Mouse (Mus musculus): ENCODE measurements at regions not wholly inside any gene's neighbourhood (a gene's known extent, or its start where the extent isn't known, plus 50 kb on each side); places are given as distances from the start of the nearest gene placed in this dataset.

DNA sequence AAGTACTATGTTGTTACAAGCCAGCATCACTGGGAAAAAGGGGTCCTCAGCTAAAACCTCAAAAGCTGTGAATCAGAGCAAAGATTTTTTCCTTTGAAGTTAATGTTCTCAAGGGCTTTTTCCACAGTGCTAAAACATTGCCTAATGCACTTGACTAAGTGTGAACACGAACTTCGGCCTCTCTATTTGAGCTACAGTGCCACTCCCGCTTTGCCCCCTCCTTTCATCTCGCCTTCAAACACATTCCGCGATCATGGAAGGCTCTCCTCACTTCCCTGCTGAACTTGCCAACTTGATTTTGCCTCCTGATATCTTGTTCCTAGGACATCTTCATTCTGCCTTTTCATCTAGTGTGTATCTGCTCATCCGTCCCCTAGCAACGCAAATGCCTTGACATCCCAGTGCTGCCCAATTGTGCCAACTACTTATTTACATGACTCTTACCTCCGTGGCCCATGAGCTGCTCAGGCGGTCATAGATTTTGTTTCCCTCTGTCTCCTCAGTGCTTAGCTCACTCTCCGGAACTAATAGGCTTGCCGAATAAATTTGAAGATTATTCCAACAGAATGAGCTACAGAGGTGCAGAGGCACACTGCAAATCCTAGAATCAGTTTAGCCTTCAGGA is 116.6 kb upstream of the Kcnip4 start:
- no peak overlapping the region for H3K4me3 ChIP-seq (replicated peaks; ENCODE audit: low read depth, low read length)
- no peaks in the 10 kb centered on the region for H3K4me1 ChIP-seq (ENCODE audit: control insufficient read depth, insufficient read depth, low read length)
- WGBS, result 25% methylated on average over 12 of the region's 12 CpGs
- H3K36me3 ChIP-seq (ENCODE audit: control insufficient read depth, insufficient read depth, low read length), result no peaks in the 10 kb centered on the region
- no peak overlapping the region for H3K27ac ChIP-seq (replicated peaks; ENCODE audit: low read depth, low read length)
- peak overlapping the region; percentile 7; the same call in 1 of the 2 replicates for H3K4me2 ChIP-seq (ENCODE audit: low read length)
- DNase-seq, result peak; percentile 50
- peak; percentile 72 for ATAC-seq (ENCODE audit: low FRiP score, low TSS enrichment)
- no peaks in the 10 kb centered on the region for H3K9me3 ChIP-seq (ENCODE audit: control insufficient read depth, low read length)
- H3K9ac ChIP-seq (replicated peaks; ENCODE audit: low read length), result no peak overlapping the region
- no peaks in the 10 kb centered on the region for H3K27me3 ChIP-seq (ENCODE audit: control insufficient read depth, insufficient read depth, low read length)

DNA sequence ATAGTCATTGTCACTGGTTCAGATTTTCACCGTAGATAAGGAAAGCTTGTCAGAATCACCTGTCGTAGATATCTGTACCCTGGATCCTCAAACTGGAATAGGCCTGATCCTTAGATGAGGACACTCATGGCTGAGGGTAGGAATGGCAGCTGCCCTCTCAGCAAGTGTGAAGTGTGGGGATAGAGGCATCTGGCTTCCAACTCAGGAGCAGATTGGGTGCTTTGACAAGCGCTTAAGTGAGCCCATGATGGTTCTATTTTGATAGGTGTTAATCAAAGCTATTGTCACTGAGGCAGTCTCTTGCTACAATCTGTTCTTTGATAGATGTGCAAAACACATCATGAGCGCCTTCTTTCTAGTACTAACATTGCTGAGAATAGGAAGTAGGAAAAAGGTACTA is 114.9 kb upstream of the Kcnip4 start:
- H3K4me3 ChIP-seq (replicated peaks; ENCODE audit: low read depth, low read length), result no peak overlapping the region
- H3K4me1 ChIP-seq (ENCODE audit: control insufficient read depth, insufficient read depth, low read length), result no peaks in the 10 kb centered on the region
- H3K9ac ChIP-seq (replicated peaks; ENCODE audit: low read length), result no peak overlapping the region
- no peak overlapping the region for H3K27ac ChIP-seq (replicated peaks; ENCODE audit: low read depth, low read length)
- no peak for ATAC-seq (ENCODE audit: low FRiP score, low TSS enrichment)
- H3K27me3 ChIP-seq (ENCODE audit: control insufficient read depth, insufficient read depth, low read length), result no peaks in the 10 kb centered on the region
- no peak for DNase-seq
- H3K36me3 ChIP-seq (ENCODE audit: control insufficient read depth, insufficient read depth, low read length), result no peaks in the 10 kb centered on the region
- no peak overlapping the region for H3K4me2 ChIP-seq (ENCODE audit: low read length)
- 95% methylated on average over 4 of the region's 4 CpGs for WGBS
- H3K9me3 ChIP-seq (ENCODE audit: control insufficient read depth, low read length), result no peaks in the 10 kb centered on the region

DNA sequence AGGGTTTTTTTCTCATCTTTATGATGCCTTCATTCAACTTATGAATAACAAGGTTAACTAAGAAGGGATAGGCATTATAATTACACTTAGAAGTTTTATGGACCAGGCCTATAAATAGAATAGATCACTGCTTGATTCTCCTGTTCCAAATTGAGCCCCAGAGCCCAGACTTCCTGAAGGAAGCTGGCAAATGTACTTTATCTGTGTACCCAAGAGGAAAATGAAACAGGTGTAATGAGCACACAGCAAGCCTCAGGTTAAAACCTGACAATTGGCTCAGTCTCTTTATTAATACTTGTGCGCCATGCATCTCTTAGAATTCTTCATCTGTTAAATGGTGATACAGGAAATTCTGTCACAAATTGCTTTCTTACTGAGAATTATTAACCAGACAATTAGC is 95.4 kb upstream of the Kcnip4 start:
- Histone ChIP-seq H3K4me3 (replicated peaks; ENCODE audit: low read depth, low read length) (no peak overlapping the region), H3K4me1 (ENCODE audit: control insufficient read depth, insufficient read depth, low read length) (no peaks in the 10 kb centered on the region), H3K36me3 (ENCODE audit: control insufficient read depth, insufficient read depth, low read length) (no peaks in the 10 kb centered on the region), H3K4me2 (ENCODE audit: low read length) (no peak overlapping the region), H3K9me3 (ENCODE audit: control insufficient read depth, low read length) (no peaks in the 10 kb centered on the region), H3K9ac (replicated peaks; ENCODE audit: low read length) (no peak overlapping the region), H3K27ac (replicated peaks; ENCODE audit: low read depth, low read length) (no peak overlapping the region), H3K27me3 (ENCODE audit: control insufficient read depth, insufficient read depth, low read length) (no peaks in the 10 kb centered on the region)
- no peak for DNase-seq
- 80% methylated on average over 1 of the region's 1 CpGs for WGBS
- no peak for ATAC-seq (ENCODE audit: low FRiP score, low TSS enrichment)

DNA sequence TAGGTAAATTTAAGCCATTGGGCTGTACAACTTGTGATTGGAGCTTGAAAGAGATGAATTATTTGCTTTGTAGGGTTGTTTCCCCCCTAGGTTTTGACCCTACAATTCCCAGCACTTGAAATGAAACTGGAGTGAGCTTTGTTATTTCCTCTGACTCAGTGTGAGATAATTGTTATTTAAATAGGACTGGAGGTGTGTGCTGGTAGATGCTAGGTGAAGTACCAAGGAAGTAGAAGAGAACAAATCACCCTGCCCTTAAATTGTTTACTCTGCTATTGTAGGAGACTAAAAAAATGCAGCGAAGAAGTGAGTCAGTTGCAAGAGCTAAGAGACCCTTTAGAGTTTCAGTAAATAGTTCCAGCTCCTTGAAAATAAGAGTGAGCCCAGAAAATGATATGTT is 82.1 kb upstream of the Kcnip4 start:
- H3K36me3 ChIP-seq (ENCODE audit: control insufficient read depth, insufficient read depth, low read length), result no peaks in the 10 kb centered on the region
- DNase-seq, result no peak
- H3K9ac ChIP-seq (replicated peaks; ENCODE audit: low read length), result no peak overlapping the region
- WGBS, result 23% methylated on average over 1 of the region's 1 CpGs
- no peak overlapping the region for H3K27ac ChIP-seq (replicated peaks; ENCODE audit: low read depth, low read length)
- no peaks in the 10 kb centered on the region for H3K9me3 ChIP-seq (ENCODE audit: control insufficient read depth, low read length)
- H3K27me3 ChIP-seq (ENCODE audit: control insufficient read depth, insufficient read depth, low read length), result no peaks in the 10 kb centered on the region
- no peak overlapping the region for H3K4me2 ChIP-seq (ENCODE audit: low read length)
- no peak overlapping the region for H3K4me3 ChIP-seq (replicated peaks; ENCODE audit: low read depth, low read length)
- no peak for ATAC-seq (ENCODE audit: low FRiP score, low TSS enrichment)
- no peaks in the 10 kb centered on the region for H3K4me1 ChIP-seq (ENCODE audit: control insufficient read depth, insufficient read depth, low read length)

DNA sequence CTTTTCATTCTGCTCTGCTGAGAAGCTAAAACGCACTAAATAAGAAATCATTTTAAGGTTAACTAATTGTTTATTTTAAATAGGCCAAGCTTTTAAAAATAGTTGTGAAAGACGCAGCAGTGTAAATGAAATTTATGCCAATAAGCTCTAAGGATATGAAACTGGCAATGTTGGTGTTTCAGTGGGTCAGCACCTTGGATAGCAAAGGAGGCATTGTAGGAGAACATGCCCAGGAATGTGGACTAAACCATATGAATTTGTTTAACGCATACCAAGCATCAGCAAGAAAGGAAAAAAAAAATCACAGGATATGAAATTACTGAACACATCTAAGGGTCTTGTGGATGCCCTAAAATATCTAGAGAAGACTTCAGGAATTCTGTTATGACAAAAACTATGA is 56.1 kb upstream of the Kcnip4 start:
- no peaks in the 10 kb centered on the region for H3K36me3 ChIP-seq (ENCODE audit: control insufficient read depth, insufficient read depth, low read length)
- no peaks in the 10 kb centered on the region for H3K4me1 ChIP-seq (ENCODE audit: control insufficient read depth, insufficient read depth, low read length)
- H3K4me3 ChIP-seq (replicated peaks; ENCODE audit: low read depth, low read length), result no peak overlapping the region
- no peak overlapping the region for H3K27ac ChIP-seq (replicated peaks; ENCODE audit: low read depth, low read length)
- no peaks in the 10 kb centered on the region for H3K9me3 ChIP-seq (ENCODE audit: control insufficient read depth, low read length)
- ATAC-seq (ENCODE audit: low FRiP score, low TSS enrichment) (no peak), DNase-seq (no peak)
- no peak overlapping the region for H3K9ac ChIP-seq (replicated peaks; ENCODE audit: low read length)
- no peak overlapping the region for H3K4me2 ChIP-seq (ENCODE audit: low read length)
- 92% methylated on average over 3 of the region's 3 CpGs for WGBS
- H3K27me3 ChIP-seq (ENCODE audit: control insufficient read depth, insufficient read depth, low read length), result no peaks in the 10 kb centered on the region

DNA sequence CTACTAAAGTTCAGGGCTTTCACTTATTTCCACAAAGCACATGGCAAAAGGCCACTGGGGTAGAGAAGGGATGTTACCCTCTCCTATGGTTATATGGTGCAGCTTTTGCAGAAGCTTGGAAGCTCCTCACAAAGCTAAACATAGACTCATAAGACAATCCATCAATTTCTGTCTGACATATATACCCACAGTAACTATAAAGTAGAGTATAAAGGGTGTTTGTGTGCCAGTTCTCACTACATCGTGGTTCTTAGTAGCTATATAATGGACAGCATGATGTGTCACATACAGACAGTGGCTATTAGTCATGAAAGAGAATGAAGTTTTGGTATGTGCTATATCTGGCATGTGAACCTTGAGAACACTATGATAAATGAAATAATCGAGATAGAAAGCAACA is 51.2 kb upstream of the Kcnip4 start:
- no peaks in the 10 kb centered on the region for H3K36me3 ChIP-seq (ENCODE audit: control insufficient read depth, insufficient read depth, low read length)
- ATAC-seq (ENCODE audit: low FRiP score, low TSS enrichment) (no peak), DNase-seq (no peak)
- H3K4me2 ChIP-seq (ENCODE audit: low read length), result no peak overlapping the region
- H3K9me3 ChIP-seq (ENCODE audit: control insufficient read depth, low read length), result no peaks in the 10 kb centered on the region
- H3K27ac ChIP-seq (replicated peaks; ENCODE audit: low read depth, low read length), result no peak overlapping the region
- H3K27me3 ChIP-seq (ENCODE audit: control insufficient read depth, insufficient read depth, low read length), result no peaks in the 10 kb centered on the region
- H3K4me3 ChIP-seq (replicated peaks; ENCODE audit: low read depth, low read length), result no peak overlapping the region
- no peak overlapping the region for H3K9ac ChIP-seq (replicated peaks; ENCODE audit: low read length)
- H3K4me1 ChIP-seq (ENCODE audit: control insufficient read depth, insufficient read depth, low read length), result no peaks in the 10 kb centered on the region
- WGBS, result 74% methylated on average over 2 of the region's 2 CpGs
